Mouse (Mus musculus): Measurements from ENCODE around the gene Gm6096. TPM values are rescaled to one million over a fixed set of nuclear protein-coding genes. Genes with fewer than 3 reads are reported as not detected.

Gm6096 gene
- total RNA-seq, 2 experiments from 2014 or later: not detected

Other genes with a start within 250 kb of the Gm6096 start
- not detected in 2 replicates for gene Scgb2b27, start 237.1 kb upstream of the Gm6096 start, total RNA-seq (2015)
- not detected in 2 replicates for gene Scgb2b27, start 237.1 kb upstream of the Gm6096 start, total RNA-seq (2017)
- not detected in 2 replicates for gene Scgb1b27, start 229.6 kb upstream of the Gm6096 start, total RNA-seq (2015)
- not detected in 2 replicates for gene Scgb1b27, start 229.6 kb upstream of the Gm6096 start, total RNA-seq (2017)
- not detected in 2 replicates for gene Scgb1b30, start 155.6 kb upstream of the Gm6096 start, total RNA-seq (2015)
- gene Scgb1b30, start 155.6 kb upstream of the Gm6096 start, total RNA-seq (2017): not detected in 2 replicates
- 0.09 and 0.14 TPM in 2 replicates for gene Wtip, start 117.8 kb upstream of the Gm6096 start, total RNA-seq (2015)
- gene Wtip, start 117.8 kb upstream of the Gm6096 start, total RNA-seq (2017): 0.33 TPM in 1 of 2 replicates, not detected in the other
- 111 and 115 TPM in 2 replicates for gene Uba2, start 81.4 kb upstream of the Gm6096 start, total RNA-seq (2015)
- gene Uba2, start 81.4 kb upstream of the Gm6096 start, total RNA-seq (2017): 121 and 126 TPM in 2 replicates
- gene Pdcd2l, start 54.4 kb upstream of the Gm6096 start, total RNA-seq (2015): 26.1 and 30.6 TPM in 2 replicates
- 33.9 and 37.0 TPM in 2 replicates for gene Pdcd2l, start 54.4 kb upstream of the Gm6096 start, total RNA-seq (2017)
- gene Gpi1, start 20.7 kb upstream of the Gm6096 start, total RNA-seq (2015): 345 and 348 TPM in 2 replicates
- 393 and 429 TPM in 2 replicates for gene Gpi1, start 20.7 kb upstream of the Gm6096 start, total RNA-seq (2017)
- 18.6 and 23.2 TPM in 2 replicates for gene 4931406P16Rik, start 62.5 kb downstream of the Gm6096 start, total RNA-seq (2015)
- 19.4 and 23.7 TPM in 2 replicates for gene 4931406P16Rik, start 62.5 kb downstream of the Gm6096 start, total RNA-seq (2017)
- 118 and 135 TPM in 2 replicates for gene Lsm14a, start 142.3 kb downstream of the Gm6096 start, total RNA-seq (2015)
- 85.4 and 90.6 TPM in 2 replicates for gene Lsm14a, start 142.3 kb downstream of the Gm6096 start, total RNA-seq (2017)